Comparison of ENCODE assay signal across 8 mouse cellular contexts in the genomic region with DNA sequence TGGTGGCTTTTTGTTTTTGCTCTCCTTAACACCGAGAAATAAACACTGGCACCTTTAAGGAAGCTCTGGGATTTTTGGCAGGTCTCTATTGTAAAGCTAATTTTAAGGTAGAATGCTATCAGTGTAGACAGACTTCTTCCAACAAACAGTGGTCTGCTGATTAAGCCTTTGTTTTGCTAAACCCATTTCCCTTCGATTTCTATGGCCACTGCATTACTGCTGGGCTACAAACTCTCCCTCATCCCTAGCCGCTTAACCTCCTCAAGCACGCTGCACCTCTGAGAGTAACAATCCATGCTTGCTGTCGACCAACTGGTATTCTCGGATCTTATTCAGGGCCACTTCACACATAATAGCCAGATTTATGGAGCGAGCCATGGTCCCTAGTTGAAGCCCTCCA. TPM values are rescaled to one million over a fixed set of nuclear protein-coding genes. Genes with fewer than 3 reads are reported as not detected.
DNase-seq lines count a peak whose midpoint lies in the region; ATAC-seq and TF ChIP-seq lines count a peak whose summit lies in the region.

No protein-coding gene starts in this region.

- no peak for TF ChIP-seq CTCF in bone marrow macrophage, adult 2 months (IDR thresholded peaks at IDR 0.05; ENCODE audit: low read depth, low read length)
- TF ChIP-seq CTCF in hindbrain, postnatal 0 days (IDR thresholded peaks at IDR 0.05; ENCODE audit: low read depth): no peak

- peak overlapping the region; percentile 95 for H3K4me2 ChIP-seq in kidney, embryonic 14.5 days (replicated peaks; ENCODE audit: low read depth, low read length)
- H3K4me2 ChIP-seq in hindbrain, postnatal 0 days (ENCODE audit: low read depth, low read length): peak overlapping the region; percentile 94
- peak overlapping the region; percentile 91 for H3K4me2 ChIP-seq in neural tube, embryonic 12.5 days (replicated peaks)

- WGBS in kidney, embryonic 14.5 days: 13% methylated on average over 7 of the region's 7 CpGs
- 12% methylated on average over 7 of the region's 7 CpGs for WGBS in hindbrain, postnatal 0 days
- WGBS in neural tube, embryonic 12.5 days: 10% methylated on average over 7 of the region's 7 CpGs

- H3K9ac ChIP-seq in kidney, embryonic 14.5 days (ENCODE audit: low read depth, low read length): peak overlapping the region; percentile 86; the same call in 1 of the 2 replicates
- peak overlapping the region; percentile 83; the same call in 1 of the 2 replicates for H3K9ac ChIP-seq in hindbrain, postnatal 0 days (replicated peaks; ENCODE audit: low read length)
- H3K9ac ChIP-seq in neural tube, embryonic 12.5 days: peak overlapping the region; percentile 87

- H3K27me3 ChIP-seq in kidney, embryonic 14.5 days (ENCODE audit: control insufficient read depth, insufficient read depth, low read length): no peaks in the 10 kb centered on the region
- H3K27me3 ChIP-seq in hindbrain, postnatal 0 days (ENCODE audit: insufficient read depth, low read length): no peaks in the 10 kb centered on the region
- no peaks in the 10 kb centered on the region for H3K27me3 ChIP-seq in neural tube, embryonic 12.5 days (replicated peaks)

- H3K9me3 ChIP-seq in kidney, embryonic 14.5 days (ENCODE audit: control insufficient read depth, low read length): no peaks in the 10 kb centered on the region
- H3K9me3 ChIP-seq in hindbrain, postnatal 0 days (ENCODE audit: low read length): no peaks in the 10 kb centered on the region
- H3K9me3 ChIP-seq in neural tube, embryonic 12.5 days: no peaks in the 10 kb centered on the region

- peaks cover 11% of the 10 kb centered on the region for H3K4me1 ChIP-seq in kidney, embryonic 14.5 days (ENCODE audit: control insufficient read depth, insufficient read depth, low read length)
- H3K4me1 ChIP-seq in bone marrow macrophage, adult 2 months (ENCODE audit: control insufficient read depth, insufficient read depth, low read length): peaks cover 11% of the 10 kb centered on the region
- peaks cover 7% of the 10 kb centered on the region; the same call in 1 of the 2 replicates for H3K4me1 ChIP-seq in hindbrain, postnatal 0 days (ENCODE audit: insufficient read depth, low read length)
- peaks cover 16% of the 10 kb centered on the region for H3K4me1 ChIP-seq in neural tube, embryonic 12.5 days

- DNase-seq in kidney, adult 18-20 months: no peak
- DNase-seq in hindbrain, postnatal 0 days (ENCODE audit: low spot score): no peak
- no peak for DNase-seq in cerebellum, adult 18-20 months
- no peak for DNase-seq in spleen, adult 12 weeks (ENCODE audit: low spot score)

- H3K27ac ChIP-seq in kidney, embryonic 14.5 days (ENCODE audit: low read depth, low read length): no peak overlapping the region
- no peak overlapping the region for H3K27ac ChIP-seq in bone marrow macrophage, adult 2 months (ENCODE audit: insufficient read depth, low read depth, low read length)
- 0 out of 2 replicates have a peak overlapping the region, but pooled peaks have one; percentile 96 for H3K27ac ChIP-seq in hindbrain, postnatal 0 days
- no peak overlapping the region for H3K27ac ChIP-seq in neural tube, embryonic 12.5 days

- no peaks in the 10 kb centered on the region for H3K36me3 ChIP-seq in kidney, embryonic 14.5 days (ENCODE audit: control insufficient read depth, insufficient read depth, low read length)
- H3K36me3 ChIP-seq in hindbrain, postnatal 0 days (ENCODE audit: insufficient read depth, low read length): no peaks in the 10 kb centered on the region
- no peaks in the 10 kb centered on the region for H3K36me3 ChIP-seq in neural tube, embryonic 12.5 days

- TF ChIP-seq POLR2A in bone marrow macrophage, adult 2 months (IDR thresholded peaks at IDR 0.05; ENCODE audit: borderline replicate concordance, low read depth, low read length): no peak

- no peak for ATAC-seq in kidney, embryonic 14.5 days (ENCODE audit: low FRiP score, low TSS enrichment)
- no peak for ATAC-seq in hindbrain, postnatal 0 days
- no peak for ATAC-seq in neural tube, embryonic 12.5 days (ENCODE audit: low FRiP score, low read depth)
- no peak for ATAC-seq in frontal cortex, adult (ENCODE audit: low TSS enrichment)

- peak overlapping the region; percentile 91 for H3K4me3 ChIP-seq in kidney, embryonic 14.5 days (ENCODE audit: low read length)
- H3K4me3 ChIP-seq in bone marrow macrophage, adult 2 months (ENCODE audit: insufficient read depth, low read length): peak overlapping the region; percentile 76
- H3K4me3 ChIP-seq in hindbrain, postnatal 0 days (ENCODE audit: low read length): peak overlapping the region; percentile 92
- peak overlapping the region; percentile 90 for H3K4me3 ChIP-seq in neural tube, embryonic 12.5 days

RNA-seq across cellular contexts. Expression of gene Oxsr1, which starts 1.3 kb away (rescaled TPM):
- 11.9 and 18.9 TPM in 2 replicates for polyA plus RNA-seq in kidney, embryonic 14.5 days (2014; fragmentation: Nextera tagmentation; extraction: Ambion mirVana)
- polyA plus RNA-seq in bone marrow macrophage, adult 2 months (2012; ENCODE audit: insufficient read depth, insufficient read length, missing spikeins): 27.8 and 29.2 TPM in 2 replicates
- total RNA-seq in hindbrain, postnatal 0 days (2014; rRNA removed): 39.6 and 41.0 TPM in 2 replicates
- polyA plus RNA-seq in hindbrain, postnatal 0 days (2015; fragmentation: Nextera tagmentation; extraction: Ambion mirVana): 9.6 and 10.9 TPM in 2 replicates
- 18.8 and 19.9 TPM in 2 replicates for polyA plus RNA-seq in neural tube, embryonic 12.5 days (2016; fragmentation: Nextera tagmentation; extraction: Ambion mirVana)

RNA-seq across cellular contexts. Expression of gene Acaa1a, which starts 18.5 kb away (rescaled TPM):
- polyA plus RNA-seq in kidney, embryonic 14.5 days (2014; fragmentation: Nextera tagmentation; extraction: Ambion mirVana): 74.5 and 87.7 TPM in 2 replicates
- polyA plus RNA-seq in bone marrow macrophage, adult 2 months (2012; ENCODE audit: insufficient read depth, insufficient read length, missing spikeins): 99.1 and 103 TPM in 2 replicates
- 158 and 180 TPM in 2 replicates for total RNA-seq in hindbrain, postnatal 0 days (2014; rRNA removed)
- polyA plus RNA-seq in hindbrain, postnatal 0 days (2015; fragmentation: Nextera tagmentation; extraction: Ambion mirVana): 91.1 and 91.5 TPM in 2 replicates
- 87.6 and 91.8 TPM in 2 replicates for polyA plus RNA-seq in neural tube, embryonic 12.5 days (2016; fragmentation: Nextera tagmentation; extraction: Ambion mirVana)

RNA-seq across cellular contexts. Expression of gene Myd88, which starts 20.3 kb away (rescaled TPM):
- polyA plus RNA-seq in kidney, embryonic 14.5 days (2014; fragmentation: Nextera tagmentation; extraction: Ambion mirVana): 17.5 and 21.3 TPM in 2 replicates
- 83.8 and 93.5 TPM in 2 replicates for polyA plus RNA-seq in bone marrow macrophage, adult 2 months (2012; ENCODE audit: insufficient read depth, insufficient read length, missing spikeins)
- total RNA-seq in hindbrain, postnatal 0 days (2014; rRNA removed): 3.8 and 3.9 TPM in 2 replicates
- 5.2 and 6.1 TPM in 2 replicates for polyA plus RNA-seq in hindbrain, postnatal 0 days (2015; fragmentation: Nextera tagmentation; extraction: Ambion mirVana)
- polyA plus RNA-seq in neural tube, embryonic 12.5 days (2016; fragmentation: Nextera tagmentation; extraction: Ambion mirVana): 6.1 and 6.4 TPM in 2 replicates

RNA-seq across cellular contexts. Expression of gene Xylb, which starts 36.2 kb away (rescaled TPM):
- polyA plus RNA-seq in kidney, embryonic 14.5 days (2014; fragmentation: Nextera tagmentation; extraction: Ambion mirVana): 7.2 and 17.9 TPM in 2 replicates
- 5.5 and 6.1 TPM in 2 replicates for polyA plus RNA-seq in bone marrow macrophage, adult 2 months (2012; ENCODE audit: insufficient read depth, insufficient read length, missing spikeins)
- total RNA-seq in hindbrain, postnatal 0 days (2014; rRNA removed): 2.8 and 4.5 TPM in 2 replicates
- 3.2 and 3.3 TPM in 2 replicates for polyA plus RNA-seq in hindbrain, postnatal 0 days (2015; fragmentation: Nextera tagmentation; extraction: Ambion mirVana)
- polyA plus RNA-seq in neural tube, embryonic 12.5 days (2016; fragmentation: Nextera tagmentation; extraction: Ambion mirVana): 4.5 and 6.5 TPM in 2 replicates

RNA-seq across cellular contexts. Expression of gene Slc22a14, which starts 44.4 kb away (rescaled TPM):
- polyA plus RNA-seq in kidney, embryonic 14.5 days (2014; fragmentation: Nextera tagmentation; extraction: Ambion mirVana): not detected in 2 replicates
- not detected in 2 replicates for polyA plus RNA-seq in bone marrow macrophage, adult 2 months (2012; ENCODE audit: insufficient read depth, insufficient read length, missing spikeins)
- not detected in 2 replicates for total RNA-seq in hindbrain, postnatal 0 days (2014; rRNA removed)
- 0.14 TPM in 1 of 2 replicates, not detected in the other for polyA plus RNA-seq in hindbrain, postnatal 0 days (2015; fragmentation: Nextera tagmentation; extraction: Ambion mirVana)
- polyA plus RNA-seq in neural tube, embryonic 12.5 days (2016; fragmentation: Nextera tagmentation; extraction: Ambion mirVana): not detected in 2 replicates
